Mouse (Mus musculus): ENCODE results near the gene Dnm2. TPM values are rescaled to one million over a fixed set of nuclear protein-coding genes. Genes with fewer than 3 reads are reported as not detected.

Dnm2 gene
- total RNA-seq, 2 experiments from 2014 or later: 56.1 to 61.0 TPM

- peak; percentile 9 for TF ChIP-seq CTCF (IDR thresholded peaks at IDR 0.05)
- intact Hi-C loops (cut with DNase I): no loop called here
These were observed 20.5 kb downstream of the Dnm2 start for GRCm38 (mm10) chr9:21445081-21445744.

GRCm38 (mm10) chr9:21447778-21448177, 23.1 kb downstream of the Dnm2 start:
- Histone ChIP-seq H3K4me3 (no peak overlapping the region), H3K27ac (no peak overlapping the region)
- TF ChIP-seq CTCF (IDR thresholded peaks at IDR 0.05): no peak
- intact Hi-C loops (cut with DNase I): no loop called here
- DNase-seq (ENCODE audit: extremely low spot score in 1 of 2, low spot score in 2 of 2): no peak

More at GRCm38 (mm10) chr9:21445081-21445744, 20.5 kb downstream of the Dnm2 start:
- DNase-seq (ENCODE audit: extremely low spot score in 1 of 2, low spot score in 2 of 2): no peak
- H3K4me3 ChIP-seq: no peak overlapping the region
- no peak overlapping the region for H3K27ac ChIP-seq

GRCm38 (mm10) chr9:21449710-21450109, 25.0 kb downstream of the Dnm2 start:
- H3K27ac ChIP-seq: peak overlapping the region; percentile 32; the same call in 1 of the 2 replicates
- H3K4me3 ChIP-seq: no peak overlapping the region
- intact Hi-C loops (cut with DNase I): no loop called here
- no peak for TF ChIP-seq CTCF (IDR thresholded peaks at IDR 0.05)
- DNase-seq (ENCODE audit: extremely low spot score in 1 of 2, low spot score in 2 of 2): no peak

- no peak for DNase-seq (ENCODE audit: extremely low spot score in 1 of 2, low spot score in 2 of 2)
- intact Hi-C loops (cut with DNase I): no loop called here
- H3K27ac ChIP-seq: peak overlapping the region; percentile 28; the same call in 1 of the 2 replicates
- TF ChIP-seq CTCF (IDR thresholded peaks at IDR 0.05): no peak
- no peak overlapping the region for H3K4me3 ChIP-seq
These were observed 25.6 kb downstream of the Dnm2 start for GRCm38 (mm10) chr9:21450270-21450669.

- DNase-seq (ENCODE audit: extremely low spot score in 1 of 2, low spot score in 2 of 2): no peak
- TF ChIP-seq CTCF (IDR thresholded peaks at IDR 0.05): no peak
- no peak overlapping the region for H3K4me3 ChIP-seq
- H3K27ac ChIP-seq: peak overlapping the region; percentile 78
- intact Hi-C loops (cut with DNase I): no loop called here
These were observed 26.7 kb downstream of the Dnm2 start for GRCm38 (mm10) chr9:21451391-21451790.

- TF ChIP-seq CTCF (IDR thresholded peaks at IDR 0.05): no peak
- H3K27ac ChIP-seq: peak overlapping the region; percentile 78
- no peak overlapping the region for H3K4me3 ChIP-seq
- intact Hi-C loops (cut with DNase I): no loop called here
- no peak for DNase-seq (ENCODE audit: extremely low spot score in 1 of 2, low spot score in 2 of 2)
These were observed 27.2 kb downstream of the Dnm2 start for GRCm38 (mm10) chr9:21451870-21452269.

GRCm38 (mm10) chr9:21453003-21453402, 28.3 kb downstream of the Dnm2 start:
- Histone ChIP-seq H3K4me3 (no peak overlapping the region), H3K27ac (peak overlapping the region; percentile 78)
- intact Hi-C loops (cut with DNase I): no loop called here
- no peak for TF ChIP-seq CTCF (IDR thresholded peaks at IDR 0.05)
- DNase-seq (ENCODE audit: extremely low spot score in 1 of 2, low spot score in 2 of 2): no peak

GRCm38 (mm10) chr9:21453459-21453858, 28.8 kb downstream of the Dnm2 start:
- Histone ChIP-seq H3K4me3 (no peak overlapping the region), H3K27ac (peak overlapping the region; percentile 78)
- no peak for TF ChIP-seq CTCF (IDR thresholded peaks at IDR 0.05)
- no peak for DNase-seq (ENCODE audit: extremely low spot score in 1 of 2, low spot score in 2 of 2)
- intact Hi-C loops (cut with DNase I): no loop called here

GRCm38 (mm10) chr9:21454556-21454955, 29.8 kb downstream of the Dnm2 start:
- intact Hi-C loops (cut with DNase I): no loop called here
- DNase-seq (ENCODE audit: extremely low spot score in 1 of 2, low spot score in 2 of 2): no peak
- Histone ChIP-seq H3K4me3 (no peak overlapping the region), H3K27ac (peak overlapping the region; percentile 74; the same call in 1 of the 2 replicates)
- no peak for TF ChIP-seq CTCF (IDR thresholded peaks at IDR 0.05)

- DNase-seq (ENCODE audit: extremely low spot score in 1 of 2, low spot score in 2 of 2): no peak
- Histone ChIP-seq H3K27ac (peak overlapping the region; percentile 74), H3K4me3 (no peak overlapping the region)
- intact Hi-C loops (cut with DNase I): no loop called here
- no peak for TF ChIP-seq CTCF (IDR thresholded peaks at IDR 0.05)
These were observed 30.5 kb downstream of the Dnm2 start for GRCm38 (mm10) chr9:21455103-21455770.

GRCm38 (mm10) chr9:21456246-21456929, 31.7 kb downstream of the Dnm2 start:
- no peak overlapping the region for H3K27ac ChIP-seq

More at GRCm38 (mm10) chr9:21456246-21456929, 31.7 kb downstream of the Dnm2 start:
- TF ChIP-seq CTCF (IDR thresholded peaks at IDR 0.05): no peak
- no peak for DNase-seq (ENCODE audit: extremely low spot score in 1 of 2, low spot score in 2 of 2)
- H3K4me3 ChIP-seq: no peak overlapping the region
- intact Hi-C loops (cut with DNase I): no loop called here
